Comparison of ENCODE assay signal across 8 mouse cellular contexts in the genomic region with DNA sequence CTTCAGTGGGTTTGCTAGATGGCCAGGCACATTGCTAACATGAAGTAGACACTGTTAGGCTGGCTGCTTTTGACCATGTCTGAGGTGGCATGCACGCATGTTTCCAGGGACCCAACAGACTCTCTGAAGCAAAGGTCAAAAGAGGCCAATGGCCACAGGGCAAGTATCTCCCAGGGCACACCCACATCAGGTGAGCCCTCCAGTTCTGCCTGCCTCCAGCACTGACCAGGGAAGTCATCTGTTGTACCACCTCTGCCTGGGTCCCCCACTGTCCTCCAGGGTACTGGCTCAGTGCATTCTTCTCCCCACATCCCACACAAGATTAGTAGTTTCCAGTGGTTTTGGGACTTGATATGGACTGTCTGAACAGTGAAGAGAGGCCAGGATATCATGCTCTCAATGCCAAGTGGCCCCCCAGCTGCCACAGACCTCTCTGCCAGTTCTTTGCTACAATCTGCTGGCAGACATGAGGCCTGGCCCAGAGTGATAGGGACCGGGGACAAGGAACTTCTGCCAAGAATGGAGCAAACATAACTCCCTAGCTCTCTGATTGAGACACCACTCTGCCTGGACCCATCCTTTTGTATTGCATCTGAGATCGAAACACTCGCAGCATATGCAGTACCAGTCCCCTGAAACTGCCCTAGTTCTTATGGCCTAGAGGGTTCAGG. TPM values are rescaled to one million over a fixed set of nuclear protein-coding genes. Genes with fewer than 3 reads are reported as not detected.
DNase-seq lines count a peak whose midpoint lies in the region; ATAC-seq and TF ChIP-seq lines count a peak whose summit lies in the region.

No protein-coding gene starts in this region.

- no peaks in the 10 kb centered on the region for H3K9me3 ChIP-seq in forebrain, embryonic 10.5 days
- no peaks in the 10 kb centered on the region for H3K9me3 ChIP-seq in intestine, postnatal 0 days (ENCODE audit: control insufficient read depth)

- H3K27ac ChIP-seq in forebrain, embryonic 10.5 days = peak overlapping the region; percentile 90
- peak overlapping the region; percentile 96 for H3K27ac ChIP-seq in intestine, postnatal 0 days (ENCODE audit: low read depth, low read length)

- H3K9ac ChIP-seq in intestine, postnatal 0 days (ENCODE audit: low read depth, low read length) = peak overlapping the region; percentile 79; the same call in 1 of the 2 replicates

- H3K4me1 ChIP-seq in forebrain, embryonic 10.5 days = peaks cover 41% of the 10 kb centered on the region
- H3K4me1 ChIP-seq in intestine, postnatal 0 days (replicated peaks; ENCODE audit: control insufficient read depth, insufficient read depth, low read length) = peaks cover 21% of the 10 kb centered on the region

- TF ChIP-seq CTCF in intestine, postnatal 0 days (IDR thresholded peaks at IDR 0.05; ENCODE audit: low read depth) = no peak

- peaks cover 15% of the 10 kb centered on the region for H3K36me3 ChIP-seq in forebrain, embryonic 10.5 days (replicated peaks)
- peaks cover 6% of the 10 kb centered on the region; the same call in 1 of the 2 replicates for H3K36me3 ChIP-seq in intestine, postnatal 0 days (ENCODE audit: control insufficient read depth, insufficient read depth)

- no peaks in the 10 kb centered on the region for H3K27me3 ChIP-seq in forebrain, embryonic 10.5 days (ENCODE audit: poor library complexity, severe bottlenecking)
- no peaks in the 10 kb centered on the region for H3K27me3 ChIP-seq in intestine, postnatal 0 days (replicated peaks; ENCODE audit: control insufficient read depth, insufficient read depth, low read length)

- peak overlapping the region; percentile 64 for H3K4me3 ChIP-seq in forebrain, embryonic 10.5 days
- H3K4me3 ChIP-seq in intestine, postnatal 0 days (ENCODE audit: low read depth, low read length) = no peak overlapping the region

- ATAC-seq in intestine, postnatal 0 days = no peak
- ATAC-seq in megakaryocyte progenitor cell, adult 5-6 weeks (replicated peaks; ENCODE audit: poor library complexity) = peak; percentile 36

- WGBS in forebrain, embryonic 10.5 days = 78% methylated on average over 4 of the region's 4 CpGs
- WGBS in intestine, postnatal 0 days = 69% methylated on average over 4 of the region's 4 CpGs

- peak overlapping the region; percentile 78 for H3K4me2 ChIP-seq in intestine, postnatal 0 days (replicated peaks; ENCODE audit: low read depth)

- DNase-seq in ovary, postnatal 36 days (ENCODE audit: low spot score) = peak; percentile 23
- no peak for DNase-seq in ovary, postnatal 10 days (ENCODE audit: low spot score)
- no peak for DNase-seq in forebrain, embryonic 10.5 days (ENCODE audit: extremely low spot score, low spot score)
- no peak for DNase-seq in urinary bladder, postnatal 25 days (ENCODE audit: low spot score)
- no peak for DNase-seq in frontal cortex, postnatal 36 days (ENCODE audit: low spot score in 2 of 2)
- no peak for DNase-seq in layer of hippocampus, postnatal 10 days (ENCODE audit: low spot score in 2 of 2)

RNA-seq across cellular contexts. Expression of a gene that starts 2.4 kb away (rescaled TPM):
- polyA plus RNA-seq in forebrain, embryonic 10.5 days (2016; fragmentation: Nextera tagmentation; extraction: Ambion mirVana) = 23.2 and 26.9 TPM in 2 replicates
- 37.3 and 37.5 TPM in 2 replicates for polyA plus RNA-seq in intestine, postnatal 0 days (2015; fragmentation: Nextera tagmentation; extraction: Ambion mirVana)
- total RNA-seq in megakaryocyte progenitor cell, adult 5-6 weeks (2015) = 3.6 and 3.9 TPM in 2 replicates
- total RNA-seq in megakaryocyte progenitor cell, adult 5-6 weeks (2017) = 2.9 and 6.7 TPM in 2 replicates
- 10 to 100 TPM; 21.0 to 22.4 TPM for total RNA-seq in layer of hippocampus, postnatal 10 days (2021)

RNA-seq across cellular contexts. Expression of a gene that starts 22.2 kb away (rescaled TPM):
- 4.4 and 4.6 TPM in 2 replicates for polyA plus RNA-seq in forebrain, embryonic 10.5 days (2016; fragmentation: Nextera tagmentation; extraction: Ambion mirVana)
- polyA plus RNA-seq in intestine, postnatal 0 days (2015; fragmentation: Nextera tagmentation; extraction: Ambion mirVana) = 2.0 and 2.1 TPM in 2 replicates
- total RNA-seq in megakaryocyte progenitor cell, adult 5-6 weeks (2015) = 0.39 and 0.72 TPM in 2 replicates
- 0.91 and 2.0 TPM in 2 replicates for total RNA-seq in megakaryocyte progenitor cell, adult 5-6 weeks (2017)
- total RNA-seq in layer of hippocampus, postnatal 10 days (2021) = 10 to 100 TPM; 21.9 to 22.7 TPM

RNA-seq across cellular contexts. Expression of a gene that starts 22.5 kb away (rescaled TPM):
- polyA plus RNA-seq in forebrain, embryonic 10.5 days (2016; fragmentation: Nextera tagmentation; extraction: Ambion mirVana) = 65.9 and 79.3 TPM in 2 replicates
- polyA plus RNA-seq in intestine, postnatal 0 days (2015; fragmentation: Nextera tagmentation; extraction: Ambion mirVana) = 10.9 and 12.4 TPM in 2 replicates
- total RNA-seq in megakaryocyte progenitor cell, adult 5-6 weeks (2015) = 8.9 and 10.8 TPM in 2 replicates
- 9.6 and 13.4 TPM in 2 replicates for total RNA-seq in megakaryocyte progenitor cell, adult 5-6 weeks (2017)
- 10 to 100 TPM; 19.7 to 27.0 TPM for total RNA-seq in layer of hippocampus, postnatal 10 days (2021)

RNA-seq across cellular contexts. Expression of a gene that starts 24.6 kb away (rescaled TPM):
- polyA plus RNA-seq in forebrain, embryonic 10.5 days (2016; fragmentation: Nextera tagmentation; extraction: Ambion mirVana) = 19.7 and 20.1 TPM in 2 replicates
- polyA plus RNA-seq in intestine, postnatal 0 days (2015; fragmentation: Nextera tagmentation; extraction: Ambion mirVana) = 27.2 and 28.5 TPM in 2 replicates
- 15.1 and 17.1 TPM in 2 replicates for total RNA-seq in megakaryocyte progenitor cell, adult 5-6 weeks (2015)
- total RNA-seq in megakaryocyte progenitor cell, adult 5-6 weeks (2017) = 11.3 and 11.8 TPM in 2 replicates
- total RNA-seq in layer of hippocampus, postnatal 10 days (2021) = 1 to 10 TPM; 6.8 to 7.4 TPM

RNA-seq across cellular contexts. Expression of a gene that starts 29.4 kb away (rescaled TPM):
- 8.9 and 10.0 TPM in 2 replicates for polyA plus RNA-seq in forebrain, embryonic 10.5 days (2016; fragmentation: Nextera tagmentation; extraction: Ambion mirVana)
- 15.9 and 17.4 TPM in 2 replicates for polyA plus RNA-seq in intestine, postnatal 0 days (2015; fragmentation: Nextera tagmentation; extraction: Ambion mirVana)
- total RNA-seq in megakaryocyte progenitor cell, adult 5-6 weeks (2015) = 8.0 and 8.3 TPM in 2 replicates
- total RNA-seq in megakaryocyte progenitor cell, adult 5-6 weeks (2017) = 14.8 and 15.8 TPM in 2 replicates
- total RNA-seq in layer of hippocampus, postnatal 10 days (2021) = 100 to 1,000 TPM; 106 to 108 TPM

Comparison
In these comparisons a context has a peak if more than half of its experiments do, and no peak if none do; other contexts are left out.
1. RNA of a gene that starts 22.2 kb away (total RNA-seq): 21.9 to 22.7 TPM in layer of hippocampus, postnatal 10 days; 0.39 to 2.0 TPM in megakaryocyte progenitor cell, adult 5-6 weeks; every median in the first group is over 4 times any median in the second.